Mouse (Mus musculus): ENCODE results near the gene Rp9. TPM values are rescaled to one million over a fixed set of nuclear protein-coding genes. Genes with fewer than 3 reads are reported as not detected.

Rp9 gene
- polyA plus RNA-seq, 1 experiment from 2014 or later: 64.8 TPM

DNA sequence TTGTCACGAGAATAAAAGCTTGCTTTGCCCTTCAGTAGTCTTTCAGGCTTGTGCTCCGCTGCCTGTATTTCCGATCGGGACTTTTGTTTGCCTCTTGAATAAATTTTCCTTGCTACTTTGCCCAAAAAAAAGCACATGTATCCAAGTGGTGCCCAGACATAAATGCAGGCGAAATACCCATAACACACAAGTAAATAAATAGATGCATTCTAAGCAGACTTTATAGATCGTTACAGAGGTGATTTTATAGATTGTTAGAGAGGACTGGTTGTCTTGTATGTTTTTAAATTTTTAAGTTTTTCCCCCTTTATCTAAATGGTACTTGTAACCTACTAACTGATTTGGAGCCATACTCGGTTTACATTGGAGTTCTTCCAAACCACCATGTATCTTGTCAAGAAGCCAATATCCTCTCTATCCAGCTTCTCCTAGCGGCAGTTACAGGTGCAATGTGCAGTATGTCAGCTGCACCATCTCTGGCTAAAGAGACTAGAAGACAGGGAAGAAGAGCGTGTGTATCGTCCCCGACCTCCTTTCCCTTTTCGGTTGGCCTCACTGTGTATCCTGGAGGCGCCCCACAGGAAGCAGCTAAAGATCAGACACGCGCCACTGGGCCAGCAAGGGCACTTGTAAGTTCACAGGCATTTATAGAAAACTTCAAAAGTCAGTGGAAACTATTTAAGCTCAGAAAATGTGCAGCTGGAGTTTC lies 39.9 kb downstream of the Rp9 start:
- no peak for ATAC-seq
- H3K9me3 ChIP-seq: no peaks in the 10 kb centered on the region
- H3K27me3 ChIP-seq: no peaks in the 10 kb centered on the region
- no peak overlapping the region for H3K9ac ChIP-seq (replicated peaks)
- H3K27ac ChIP-seq: no peak overlapping the region
- 0 out of 2 replicates have a peak, but pooled peaks cover 11% of the 10 kb centered on the region for H3K4me1 ChIP-seq (replicated peaks)
- no peak overlapping the region for H3K4me2 ChIP-seq (replicated peaks)
- no peak overlapping the region for H3K4me3 ChIP-seq (replicated peaks)
- H3K36me3 ChIP-seq: peaks cover 7% of the 10 kb centered on the region; the same call in 1 of the 2 replicates
- 54% methylated on average over 15 of the region's 15 CpGs for WGBS

DNA sequence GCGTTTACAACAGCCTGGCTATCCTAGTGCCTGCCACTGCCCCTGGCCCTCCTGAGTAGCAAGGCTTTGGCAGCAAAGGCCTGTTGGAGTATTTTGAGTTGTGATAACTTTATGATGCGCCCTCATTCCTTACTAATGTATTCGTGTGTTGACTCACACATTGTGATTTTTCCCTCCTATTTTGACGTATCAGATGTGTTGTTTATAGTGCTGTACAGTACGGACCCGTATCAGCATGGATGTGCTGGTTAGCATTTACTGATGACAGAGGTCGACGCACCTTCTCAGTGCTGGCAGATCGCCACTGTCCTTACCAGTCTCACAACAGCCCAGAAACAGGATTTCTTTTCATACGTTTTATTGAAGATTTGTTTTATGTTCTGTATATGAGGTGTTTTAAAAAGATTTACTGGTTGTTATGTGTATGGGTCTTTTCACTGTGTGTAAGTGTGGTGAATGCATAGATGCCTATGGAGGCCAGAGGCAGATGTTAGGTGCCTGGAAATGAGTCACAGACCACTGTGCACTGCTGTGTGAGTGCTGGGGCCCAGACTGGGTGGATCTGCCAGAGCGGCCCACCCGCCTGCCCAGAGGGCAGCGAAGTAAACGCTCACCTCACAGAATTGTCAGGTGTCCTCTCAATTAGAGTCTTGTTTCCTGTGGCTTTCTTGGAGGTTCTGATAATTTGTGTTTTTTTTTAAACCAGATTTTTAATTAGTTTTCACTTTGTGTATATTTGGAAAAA lies 40.7 kb downstream of the Rp9 start:
- Histone ChIP-seq H3K27ac (no peak overlapping the region), H3K4me3 (replicated peaks) (no peak overlapping the region), H3K4me1 (replicated peaks) (0 out of 2 replicates have a peak, but pooled peaks cover 11% of the 10 kb centered on the region), H3K36me3 (peaks cover 4% of the 10 kb centered on the region; the same call in 1 of the 2 replicates), H3K4me2 (replicated peaks) (no peak overlapping the region), H3K9ac (replicated peaks) (no peak overlapping the region), H3K27me3 (no peaks in the 10 kb centered on the region), H3K9me3 (no peaks in the 10 kb centered on the region)
- ATAC-seq: no peak
- 78% methylated on average over 14 of the region's 14 CpGs for WGBS

DNA sequence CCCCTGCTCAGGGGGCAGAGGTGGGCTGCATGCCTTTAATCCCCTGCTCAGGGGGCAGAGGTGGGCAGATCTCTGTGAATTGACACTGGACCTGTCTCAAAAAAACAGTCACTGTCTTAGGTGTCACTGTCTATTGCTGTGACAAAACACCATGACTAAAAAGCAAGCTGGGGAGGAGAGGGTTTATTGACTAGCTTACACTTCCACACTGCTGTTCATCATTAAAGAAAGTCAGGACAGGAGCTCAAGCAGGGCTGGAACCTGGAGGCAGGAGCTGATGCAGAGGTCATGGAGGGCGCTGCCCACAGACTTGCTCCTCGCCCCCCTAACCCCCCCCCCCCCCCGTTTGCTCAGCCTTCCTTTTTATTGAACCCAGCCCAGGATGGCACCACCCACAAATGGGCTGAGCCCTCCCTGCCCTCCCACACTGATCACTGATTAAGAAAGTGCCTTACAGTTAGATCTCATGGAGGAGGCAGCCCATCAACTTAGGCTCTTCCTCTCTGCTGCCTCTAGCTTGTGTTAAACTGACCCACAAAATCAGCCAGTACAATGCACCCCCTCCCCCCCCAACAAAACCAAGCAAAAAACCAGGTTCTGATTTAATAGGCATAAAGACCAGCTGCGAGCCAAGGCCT lies 41.4 kb downstream of the Rp9 start:
- H3K4me1 ChIP-seq (replicated peaks): 0 out of 2 replicates have a peak, but pooled peaks cover 11% of the 10 kb centered on the region
- H3K36me3 ChIP-seq: peaks cover 4% of the 10 kb centered on the region; the same call in 1 of the 2 replicates
- H3K27ac ChIP-seq: no peak overlapping the region
- H3K27me3 ChIP-seq: no peaks in the 10 kb centered on the region
- no peak for ATAC-seq
- H3K4me2 ChIP-seq (replicated peaks): no peak overlapping the region
- H3K9ac ChIP-seq (replicated peaks): no peak overlapping the region
- no peak overlapping the region for H3K4me3 ChIP-seq (replicated peaks)
- no peaks in the 10 kb centered on the region for H3K9me3 ChIP-seq
- 31% methylated on average over 3 of the region's 4 CpGs for WGBS

DNA sequence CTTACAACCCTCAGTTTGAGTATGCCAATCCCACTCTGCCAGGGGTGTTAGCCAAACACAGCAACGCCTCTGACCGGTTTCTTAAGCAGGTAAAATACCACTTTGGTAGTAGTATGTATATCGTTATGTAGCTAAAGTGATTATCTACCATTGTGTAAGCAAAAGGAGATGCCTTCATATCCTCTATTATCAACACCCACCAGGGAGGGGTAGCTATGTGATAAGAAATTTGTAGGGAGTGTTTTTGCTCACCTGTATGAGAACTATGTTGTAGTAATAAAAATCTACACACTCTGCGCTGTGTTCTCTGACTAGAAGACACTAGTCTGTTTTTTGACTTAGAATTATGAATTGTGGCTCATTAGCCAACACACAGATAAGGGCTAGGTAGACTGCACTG lies 44.8 kb downstream of the Rp9 start:
- Histone ChIP-seq H3K9me3 (no peaks in the 10 kb centered on the region), H3K4me1 (replicated peaks) (0 out of 2 replicates have a peak, but pooled peaks cover 7% of the 10 kb centered on the region), H3K9ac (replicated peaks) (no peak overlapping the region), H3K4me3 (replicated peaks) (no peak overlapping the region), H3K27ac (no peak overlapping the region), H3K27me3 (no peaks in the 10 kb centered on the region), H3K4me2 (replicated peaks) (no peak overlapping the region), H3K36me3 (no peaks in the 10 kb centered on the region)
- WGBS: 95% methylated on average over 4 of the region's 4 CpGs
- ATAC-seq: no peak

DNA sequence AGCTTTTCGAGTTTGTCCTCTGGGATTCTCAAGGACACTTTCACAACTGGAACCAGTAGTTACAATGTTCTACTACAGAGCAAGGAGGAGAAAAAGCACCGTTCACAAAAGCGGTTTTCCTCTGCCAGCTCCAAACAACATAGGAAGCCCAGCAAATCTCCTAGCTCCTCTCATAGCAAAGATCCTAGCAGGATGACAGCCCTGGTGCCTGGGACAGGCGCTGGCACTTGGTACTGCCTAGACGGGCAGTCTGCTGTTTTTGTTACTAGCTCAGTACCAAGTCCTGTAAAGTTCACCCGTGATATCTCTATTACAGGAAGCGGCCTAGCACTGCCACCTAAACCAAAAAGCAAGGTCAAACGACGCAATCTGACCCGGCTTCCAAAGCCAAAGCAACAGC lies 45.3 kb downstream of the Rp9 start:
- Histone ChIP-seq H3K9me3 (no peaks in the 10 kb centered on the region), H3K4me3 (replicated peaks) (no peak overlapping the region), H3K4me2 (replicated peaks) (no peak overlapping the region), H3K9ac (replicated peaks) (no peak overlapping the region), H3K27ac (no peak overlapping the region), H3K27me3 (no peaks in the 10 kb centered on the region), H3K36me3 (no peaks in the 10 kb centered on the region), H3K4me1 (replicated peaks) (0 out of 2 replicates have a peak, but pooled peaks cover 7% of the 10 kb centered on the region)
- ATAC-seq: no peak
- WGBS: 82% methylated on average over 10 of the region's 10 CpGs

DNA sequence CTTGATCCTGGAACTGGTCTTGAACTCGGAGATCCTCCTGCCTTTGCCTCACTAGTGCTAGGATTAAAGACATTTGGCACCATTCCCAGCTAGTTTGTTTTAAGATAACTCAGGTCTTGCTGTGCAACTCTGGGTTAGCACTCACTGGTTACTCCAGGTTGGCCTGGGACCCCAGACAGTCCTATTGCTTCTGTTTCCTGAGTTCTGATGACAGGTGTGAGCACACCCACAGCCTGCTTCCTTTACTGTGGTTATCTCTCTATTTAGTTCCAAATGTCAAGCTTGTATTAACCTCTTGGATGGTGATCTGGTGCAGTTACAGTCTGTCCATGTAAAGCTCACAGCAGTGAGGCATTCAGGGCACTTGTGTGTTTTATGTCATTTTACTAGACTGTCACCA lies 46.0 kb downstream of the Rp9 start:
- Histone ChIP-seq H3K4me2 (replicated peaks) (no peak overlapping the region), H3K4me1 (replicated peaks) (0 out of 2 replicates have a peak, but pooled peaks cover 4% of the 10 kb centered on the region), H3K27me3 (no peaks in the 10 kb centered on the region), H3K9me3 (no peaks in the 10 kb centered on the region), H3K27ac (no peak overlapping the region), H3K4me3 (replicated peaks) (no peak overlapping the region), H3K36me3 (no peaks in the 10 kb centered on the region), H3K9ac (replicated peaks) (no peak overlapping the region)
- no peak for ATAC-seq
- WGBS: 93% methylated on average over 1 of the region's 1 CpGs

DNA sequence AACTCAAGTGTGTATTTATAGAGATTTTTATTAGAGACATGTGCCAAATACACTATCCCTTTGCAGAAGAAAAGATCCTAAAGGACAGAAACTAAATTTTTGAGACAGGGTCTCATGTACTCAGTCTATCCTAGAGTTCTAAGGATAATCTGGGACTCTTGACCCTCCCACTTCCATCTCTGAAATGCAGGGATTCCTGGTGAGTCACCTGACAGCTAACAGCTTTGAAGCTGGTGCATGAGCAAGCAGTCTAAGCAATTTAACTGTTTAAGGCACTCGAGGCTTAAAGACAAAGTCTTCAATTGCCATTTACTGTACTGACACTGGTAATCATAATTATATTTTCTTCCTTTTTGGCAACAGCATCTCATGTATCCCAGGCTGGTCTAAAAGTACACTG lies 47.0 kb downstream of the Rp9 start:
- Histone ChIP-seq H3K9me3 (no peaks in the 10 kb centered on the region), H3K4me3 (replicated peaks) (no peak overlapping the region), H3K27ac (no peak overlapping the region), H3K27me3 (no peaks in the 10 kb centered on the region), H3K9ac (replicated peaks) (no peak overlapping the region), H3K36me3 (no peaks in the 10 kb centered on the region), H3K4me1 (replicated peaks) (no peaks in the 10 kb centered on the region), H3K4me2 (replicated peaks) (no peak overlapping the region)
- no peak for ATAC-seq
- WGBS: 74% methylated on average over 1 of the region's 1 CpGs

DNA sequence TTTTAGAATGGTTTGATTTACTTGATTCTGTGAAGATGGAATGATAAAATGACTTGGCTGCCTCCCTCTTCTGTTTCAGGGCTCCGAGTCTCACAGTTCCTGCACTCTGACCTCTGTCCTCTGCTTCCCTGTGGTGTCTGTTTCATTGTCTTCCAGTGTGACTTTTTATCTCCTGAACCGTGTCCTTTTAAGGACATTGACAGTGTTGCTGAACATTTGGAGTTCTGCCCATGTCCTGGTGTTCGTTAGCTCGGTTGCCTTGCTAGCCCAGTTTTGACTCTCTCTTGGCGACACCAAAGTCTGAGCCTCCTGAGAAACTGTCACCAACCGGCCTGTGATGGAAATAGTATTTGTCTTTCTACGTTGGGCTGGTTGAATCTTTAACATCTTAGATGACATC lies 49.1 kb downstream of the Rp9 start:
- Histone ChIP-seq H3K9ac (replicated peaks) (no peak overlapping the region), H3K9me3 (no peaks in the 10 kb centered on the region), H3K4me1 (replicated peaks) (no peaks in the 10 kb centered on the region), H3K36me3 (no peaks in the 10 kb centered on the region), H3K27me3 (no peaks in the 10 kb centered on the region), H3K4me3 (replicated peaks) (no peak overlapping the region), H3K4me2 (replicated peaks) (no peak overlapping the region), H3K27ac (no peak overlapping the region)
- ATAC-seq: no peak
- 34% methylated on average over 7 of the region's 7 CpGs for WGBS

DNA sequence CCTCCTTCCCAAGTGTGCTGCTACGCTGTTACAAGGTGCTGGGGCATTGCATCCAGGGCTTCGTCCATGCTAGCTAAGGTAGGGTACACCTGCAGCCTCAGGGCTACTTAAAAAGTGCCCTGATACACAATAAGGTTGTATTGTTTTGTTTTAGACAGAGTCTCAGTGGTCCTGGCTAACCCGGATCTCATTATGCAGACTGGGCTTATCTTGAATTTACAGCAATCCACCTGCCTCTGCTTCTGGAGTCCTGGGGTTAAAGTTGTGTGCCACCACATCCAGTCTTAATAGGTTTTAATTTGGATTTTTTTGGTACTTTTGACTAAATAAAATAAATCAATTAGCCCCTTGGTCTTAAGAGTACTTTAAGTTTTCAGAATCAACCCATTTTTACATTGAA lies 49.7 kb downstream of the Rp9 start:
- ATAC-seq: no peak
- H3K27me3 ChIP-seq: no peaks in the 10 kb centered on the region
- H3K36me3 ChIP-seq: no peaks in the 10 kb centered on the region
- H3K4me1 ChIP-seq (replicated peaks): no peaks in the 10 kb centered on the region
- H3K4me3 ChIP-seq (replicated peaks): no peak overlapping the region
- WGBS: 79% methylated on average over 3 of the region's 3 CpGs
- H3K4me2 ChIP-seq (replicated peaks): no peak overlapping the region
- no peak overlapping the region for H3K9ac ChIP-seq (replicated peaks)
- H3K27ac ChIP-seq: no peak overlapping the region
- no peaks in the 10 kb centered on the region for H3K9me3 ChIP-seq

DNA sequence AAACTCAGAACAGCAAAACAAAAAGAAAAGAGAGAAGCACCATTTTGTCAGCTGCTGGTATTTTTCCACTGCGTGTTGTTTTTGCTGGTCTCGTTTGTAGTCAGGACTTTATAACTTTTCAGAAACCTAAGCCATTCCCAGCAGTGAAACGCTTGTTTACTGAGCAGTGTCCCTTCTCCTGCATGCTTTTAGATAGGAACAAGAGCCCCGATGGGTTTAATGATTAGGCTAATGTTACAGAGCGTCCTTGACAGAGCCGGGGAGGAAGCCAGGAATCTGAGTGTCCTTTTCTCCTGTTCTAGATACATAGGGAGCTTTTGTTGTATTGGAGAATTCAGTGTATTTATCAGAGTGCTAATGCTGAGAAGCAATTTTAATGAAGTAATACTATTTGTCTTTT lies 52.0 kb downstream of the Rp9 start:
- Histone ChIP-seq H3K4me3 (replicated peaks) (no peak overlapping the region), H3K9me3 (no peaks in the 10 kb centered on the region), H3K36me3 (no peaks in the 10 kb centered on the region), H3K27me3 (no peaks in the 10 kb centered on the region), H3K27ac (no peak overlapping the region), H3K4me2 (replicated peaks) (no peak overlapping the region), H3K9ac (replicated peaks) (no peak overlapping the region), H3K4me1 (replicated peaks) (no peaks in the 10 kb centered on the region)
- WGBS: 60% methylated on average over 6 of the region's 6 CpGs
- no peak for ATAC-seq

DNA sequence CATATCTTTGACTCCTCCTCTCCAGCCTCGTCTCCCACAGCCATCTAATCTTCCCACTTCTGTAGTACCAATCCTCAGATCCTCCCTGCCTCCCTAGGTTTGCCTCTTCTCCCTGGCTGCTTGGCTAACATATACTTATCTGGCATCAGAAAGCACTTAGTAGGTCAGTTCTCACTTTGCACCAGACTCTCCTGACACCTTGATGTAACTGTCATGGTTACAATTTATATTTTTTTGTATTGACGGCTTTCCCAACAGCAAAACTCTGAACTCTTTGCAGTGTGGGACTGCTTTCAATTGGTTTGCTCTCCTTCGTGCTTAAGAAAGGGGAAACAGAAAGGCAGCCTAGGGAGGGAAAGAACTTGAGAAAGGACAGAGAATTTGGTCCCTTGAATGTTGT lies 53.4 kb downstream of the Rp9 start:
- Histone ChIP-seq H3K27me3 (no peaks in the 10 kb centered on the region), H3K27ac (no peak overlapping the region), H3K4me3 (replicated peaks) (no peak overlapping the region), H3K9me3 (no peaks in the 10 kb centered on the region), H3K9ac (replicated peaks) (no peak overlapping the region), H3K4me1 (replicated peaks) (no peaks in the 10 kb centered on the region), H3K36me3 (no peaks in the 10 kb centered on the region), H3K4me2 (replicated peaks) (no peak overlapping the region)
- WGBS: 77% methylated on average over 3 of the region's 3 CpGs
- ATAC-seq: no peak

Measured in midbrain, embryonic 13.5 days (tissue).